Mouse (Mus musculus) heart, postnatal 4 days (tissue): ENCODE results near the gene Polr3g. TPM values are rescaled to one million over a fixed set of nuclear protein-coding genes. Genes with fewer than 3 reads are reported as not detected.
"Not testable (repeated sequence)": the region's sequence is repeated elsewhere in the genome, so short reads cannot be mapped to it uniquely, and the experiment has no call there.

Experiments
- DNase-seq: peaks from one replicate; pipeline ENCODE4 v3.0.0; 2021
- total RNA-seq, 2 experiments: library from RNA; stranded (reverse); gene quantifications; 2 replicates each; pipeline ENCODE4 v1.2.3; 2021

The Polr3g gene
- total RNA-seq, 2 experiments from 2014 or later = 3.4 to 4.4 TPM

GRCm38 (mm10) chr13:81684884-81685283, 25.9 kb downstream of the Polr3g start:
- no peak for DNase-seq

GRCm38 (mm10) chr13:81684258-81684657, 26.6 kb downstream of the Polr3g start:
- DNase-seq = no peak

GRCm38 (mm10) chr13:81683107-81683506, 27.7 kb downstream of the Polr3g start:
- DNase-seq = no peak

GRCm38 (mm10) chr13:81675333-81675732, 35.5 kb downstream of the Polr3g start:
- DNase-seq = no peak

GRCm38 (mm10) chr13:81667713-81668112, 43.1 kb downstream of the Polr3g start:
- DNase-seq = no peak

GRCm38 (mm10) chr13:81664331-81664698, 46.5 kb downstream of the Polr3g start:
- DNase-seq = peak; percentile 11

- DNase-seq = no peak
Measured at GRCm38 (mm10) chr13:81663566-81664330, 47.1 kb downstream of the Polr3g start.

- no peak for DNase-seq
Measured at GRCm38 (mm10) chr13:81658053-81658752, 52.6 kb downstream of the Polr3g start.

- peak; percentile 94 for DNase-seq
Measured at GRCm38 (mm10) chr13:81657351-81658052, 53.3 kb downstream of the Polr3g start, which contains the start of gene Lysmd3. TSS of gene Lysmd3 (plus strand) at chr13:81657663.

- no peak for DNase-seq
Measured at GRCm38 (mm10) chr13:81657008-81657350, 53.8 kb downstream of the Polr3g start.

GRCm38 (mm10) chr13:81656091-81656850, 54.5 kb downstream of the Polr3g start:
- no peak for DNase-seq

GRCm38 (mm10) chr13:81650382-81650781, 60.4 kb downstream of the Polr3g start:
- not testable (repeated sequence) for DNase-seq

- DNase-seq = no peak
Measured at GRCm38 (mm10) chr13:81646348-81646747, 64.5 kb downstream of the Polr3g start.

- DNase-seq = no peak
Measured at GRCm38 (mm10) chr13:81644047-81644565, 66.7 kb downstream of the Polr3g start.

- DNase-seq = no peak
Measured at GRCm38 (mm10) chr13:81642491-81643149, 68.2 kb downstream of the Polr3g start.

- peak; percentile 53 for DNase-seq
Measured at GRCm38 (mm10) chr13:81641289-81642045, 69.3 kb downstream of the Polr3g start.

- no peak for DNase-seq
Measured at GRCm38 (mm10) chr13:81640881-81641280, 69.9 kb downstream of the Polr3g start.

- DNase-seq = no peak
Measured at GRCm38 (mm10) chr13:81639624-81640023, 71.2 kb downstream of the Polr3g start.

GRCm38 (mm10) chr13:81632720-81633415, 77.9 kb downstream of the Polr3g start, which contains the start of gene Adgrv1:
TSS of gene Adgrv1 (minus strand) at chr13:81633154.
- peak; percentile 74 for DNase-seq

- no peak for DNase-seq
Measured at GRCm38 (mm10) chr13:81630566-81630965, 80.2 kb downstream of the Polr3g start.
